Mouse (Mus musculus) subcutaneous adipose tissue, adult 2 months (tissue): ENCODE results near the gene Trpv4. TPM values are rescaled to one million over a fixed set of nuclear protein-coding genes. Genes with fewer than 3 reads are reported as not detected.

Source experiments
- polyA plus RNA-seq: library from polyadenylated mRNA; depleted of rRNA; stranded (reverse); fragments of >200 nt; gene quantifications from 2 replicates; pipeline ENCODE4 v1.2.3, GENCODE M21; 2012; ENCODE audit warnings: low replicate concordance; rRNA removed

Trpv4 gene
- 17.5 and 22.4 TPM in 2 replicates for polyA plus RNA-seq

GRCm38 (mm10) chr5:114658255-114658654 is at the start of gene Trpv4:
TSS of gene Trpv4 (minus strand) at chr5:114658421.

GRCm38 (mm10) chr5:114707265-114708068 is 49.2 kb upstream of the Trpv4 start, which contains the start of gene Tchp:
TSS of gene Tchp (plus strand) at chr5:114707760.

GRCm38 (mm10) chr5:114690633-114691567 is 32.7 kb upstream of the Trpv4 start, which contains the start of gene Gltp:
TSS of gene Gltp (minus strand) at chr5:114690984.

Other genes with a start within 250 kb of the Trpv4 start
- 23.9 and 35.2 TPM in 2 replicates for gene Mmab, start 214.4 kb downstream of the Trpv4 start, polyA plus RNA-seq
- 43.2 and 72.0 TPM in 2 replicates for gene Mvk, start 214.2 kb downstream of the Trpv4 start, polyA plus RNA-seq
- gene Fam222a, start 90.4 kb downstream of the Trpv4 start, polyA plus RNA-seq: 2.0 and 3.0 TPM in 2 replicates
- 114 and 148 TPM in 2 replicates for gene Gltp, start 32.6 kb upstream of the Trpv4 start, polyA plus RNA-seq
- gene Tchp, start 49.3 kb upstream of the Trpv4 start, polyA plus RNA-seq: 12.5 and 20.2 TPM in 2 replicates
- 56.3 and 68.3 TPM in 2 replicates for gene Ankrd13a, start 116.3 kb upstream of the Trpv4 start, polyA plus RNA-seq
- gene Git2, start 117.1 kb upstream of the Trpv4 start, polyA plus RNA-seq: 61.9 and 72.9 TPM in 2 replicates
- 27.1 and 30.7 TPM in 2 replicates for gene 1500011B03Rik, start 165.0 kb upstream of the Trpv4 start, polyA plus RNA-seq
- not detected in 2 replicates for gene 4930519G04Rik, start 195.2 kb upstream of the Trpv4 start, polyA plus RNA-seq
- gene Gm9936, start 200.3 kb upstream of the Trpv4 start, polyA plus RNA-seq: 0.09 TPM in 1 of 2 replicates, not detected in the other
- gene Oasl2, start 238.5 kb upstream of the Trpv4 start, polyA plus RNA-seq: 21.5 and 41.6 TPM in 2 replicates